Mouse (Mus musculus): ENCODE measurements around the gene Snu13. TPM values are rescaled to one million over a fixed set of nuclear protein-coding genes. Genes with fewer than 3 reads are reported as not detected.

The Snu13 gene
- polyA plus RNA-seq, 1 experiment from 2014 or later: 130 TPM

DNA sequence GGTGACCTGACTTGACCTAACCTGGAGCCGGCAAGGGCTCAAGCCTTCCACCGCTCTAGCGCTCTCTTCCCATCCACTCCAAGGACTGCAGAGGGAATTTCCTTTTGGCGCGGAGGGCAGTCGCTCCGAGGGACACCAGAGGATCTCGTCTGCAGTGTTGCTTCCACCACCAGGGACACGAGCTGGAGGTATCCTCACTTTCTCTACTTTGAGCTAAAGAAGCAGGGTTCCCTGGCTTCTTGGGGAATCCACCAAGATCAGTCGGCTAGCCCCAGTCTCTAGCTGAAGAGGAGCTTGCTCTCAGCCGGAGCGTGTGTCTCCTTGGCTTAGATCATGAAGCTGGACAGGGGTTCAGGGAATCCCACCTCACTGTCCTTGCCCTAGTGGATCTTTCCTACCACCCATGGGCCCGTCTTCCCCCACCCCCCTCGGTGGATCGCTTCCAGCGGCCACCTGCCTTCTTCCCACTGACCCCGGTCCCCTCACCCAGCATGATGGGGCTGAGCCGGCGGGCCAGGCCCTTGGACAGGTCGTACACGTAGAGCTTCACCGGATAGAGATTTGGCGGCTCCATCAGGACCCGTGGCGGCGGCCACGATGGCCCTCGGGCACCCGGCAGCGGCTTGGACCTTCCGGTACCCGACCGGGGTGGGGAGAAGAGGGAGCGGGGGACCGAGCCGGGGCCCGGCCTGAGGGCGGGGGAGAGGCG, 31.9 kb downstream of the Snu13 start:
- no peak for ATAC-seq (ENCODE audit: low FRiP score, low TSS enrichment)

DNA sequence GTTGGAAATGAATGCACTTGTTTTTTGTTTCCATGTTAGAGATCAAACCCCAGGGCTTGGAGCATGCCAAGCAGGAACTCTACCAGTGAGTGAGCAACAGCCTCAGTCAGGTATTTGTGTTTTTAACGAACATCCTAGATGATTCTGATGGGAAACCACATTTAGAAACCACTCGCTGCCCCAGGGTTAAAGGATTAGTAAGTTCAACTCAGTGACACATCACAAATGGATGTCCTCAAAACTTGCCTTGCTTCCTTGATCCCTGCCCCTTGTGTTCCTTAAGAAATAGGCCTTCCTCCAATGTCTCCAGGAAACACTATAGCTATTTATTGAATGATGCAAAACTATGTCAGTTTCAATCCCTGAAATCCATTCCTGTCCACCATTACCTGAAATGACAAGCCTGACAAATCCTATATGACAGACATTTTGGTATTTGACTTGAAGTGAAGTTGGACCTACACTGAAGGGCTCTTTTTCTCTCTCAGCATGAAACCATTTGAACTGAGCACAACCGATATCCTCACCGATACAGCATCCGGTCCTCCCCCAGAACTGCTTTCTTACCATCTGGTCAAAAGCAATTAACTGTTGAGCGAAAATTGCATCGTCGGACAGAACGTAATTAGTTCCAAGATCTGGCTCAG, 32.5 kb downstream of the Snu13 start:
- no peaks in the 10 kb centered on the region for H3K9me3 ChIP-seq (ENCODE audit: control insufficient read depth, low read length)
- H3K27ac ChIP-seq (replicated peaks): peak overlapping the region; percentile 75; the same call in 1 of the 2 replicates
- no peak for ATAC-seq (ENCODE audit: low FRiP score, low TSS enrichment)
- DNase-seq (ENCODE audit: low spot score): no peak
- peak overlapping the region; percentile 73 for H3K9ac ChIP-seq (ENCODE audit: low read length)
- peaks cover 2% of the 10 kb centered on the region; the same call in 1 of the 2 replicates for H3K36me3 ChIP-seq (ENCODE audit: control insufficient read depth, insufficient read depth, low read length)
- peak overlapping the region; percentile 98 for H3K4me2 ChIP-seq (replicated peaks; ENCODE audit: low read depth)
- H3K4me3 ChIP-seq (ENCODE audit: low read depth, low read length): peak overlapping the region; percentile 86
- TF ChIP-seq EP300 (optimal IDR thresholded peaks at IDR 0.05) (no peak), CTCF (IDR thresholded peaks at IDR 0.05; ENCODE audit: low read depth) (no peak)
- WGBS: 18% methylated on average over 9 of the region's 9 CpGs
- no peaks in the 10 kb centered on the region for H3K27me3 ChIP-seq (ENCODE audit: control insufficient read depth, insufficient read depth, low read length)
- 0 out of 2 replicates have a peak, but pooled peaks cover 4% of the 10 kb centered on the region for H3K4me1 ChIP-seq (replicated peaks; ENCODE audit: control insufficient read depth, insufficient read depth)

More for the DNA sequence above, 31.9 kb downstream of the Snu13 start:
- H3K27me3 ChIP-seq (ENCODE audit: control insufficient read depth, insufficient read depth, low read length): no peaks in the 10 kb centered on the region
- DNase-seq (ENCODE audit: low spot score): peak; percentile 39
- H3K36me3 ChIP-seq (ENCODE audit: control insufficient read depth, insufficient read depth, low read length): peaks cover 2% of the 10 kb centered on the region; the same call in 1 of the 2 replicates
- H3K4me2 ChIP-seq (replicated peaks; ENCODE audit: low read depth): peak overlapping the region; percentile 98
- peak overlapping the region; percentile 73 for H3K9ac ChIP-seq (ENCODE audit: low read length)
- no peaks in the 10 kb centered on the region for H3K9me3 ChIP-seq (ENCODE audit: control insufficient read depth, low read length)
- under 1% methylated on average over 39 of the region's 39 CpGs for WGBS
- 0 out of 2 replicates have a peak, but pooled peaks cover 4% of the 10 kb centered on the region for H3K4me1 ChIP-seq (replicated peaks; ENCODE audit: control insufficient read depth, insufficient read depth)
- peak overlapping the region; percentile 75 for H3K27ac ChIP-seq (replicated peaks)
- peak overlapping the region; percentile 86 for H3K4me3 ChIP-seq (ENCODE audit: low read depth, low read length)
- TF ChIP-seq EP300 (optimal IDR thresholded peaks at IDR 0.05): no peak
- TF ChIP-seq CTCF (IDR thresholded peaks at IDR 0.05; ENCODE audit: low read depth): peak; percentile 23; the same call in 1 of the 2 replicates

DNA sequence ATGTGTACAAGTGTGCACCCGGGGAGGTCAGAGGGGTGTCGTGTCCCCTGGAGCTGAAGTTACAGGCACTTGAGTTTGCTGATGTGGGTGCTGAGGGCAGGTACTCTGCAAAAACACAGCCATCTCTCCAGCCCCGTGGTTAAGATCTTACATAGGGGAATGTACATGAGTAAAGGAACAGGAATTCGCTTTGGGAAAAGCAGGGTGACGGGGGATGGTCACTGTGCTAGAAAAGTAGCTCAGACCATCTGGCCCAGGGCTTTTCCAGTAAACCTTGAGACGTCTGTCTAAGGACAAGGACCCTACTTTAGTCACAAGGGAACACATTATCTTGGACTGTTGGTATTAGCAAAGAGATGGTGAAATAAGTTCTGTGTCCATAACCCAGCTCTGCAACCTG, 35.5 kb downstream of the Snu13 start:
- Histone ChIP-seq H3K9me3 (ENCODE audit: control insufficient read depth, low read length) (no peaks in the 10 kb centered on the region), H3K4me2 (replicated peaks; ENCODE audit: low read depth) (no peak overlapping the region), H3K4me3 (ENCODE audit: low read depth, low read length) (no peak overlapping the region), H3K9ac (ENCODE audit: low read length) (no peak overlapping the region), H3K27ac (replicated peaks) (no peak overlapping the region), H3K27me3 (ENCODE audit: control insufficient read depth, insufficient read depth, low read length) (no peaks in the 10 kb centered on the region), H3K4me1 (replicated peaks; ENCODE audit: control insufficient read depth, insufficient read depth) (0 out of 2 replicates have a peak, but pooled peaks cover 4% of the 10 kb centered on the region), H3K36me3 (ENCODE audit: control insufficient read depth, insufficient read depth, low read length) (no peaks in the 10 kb centered on the region)
- no peak for DNase-seq (ENCODE audit: low spot score)
- no peak for ATAC-seq (ENCODE audit: low FRiP score, low TSS enrichment)
- TF ChIP-seq EP300 (optimal IDR thresholded peaks at IDR 0.05) (no peak), CTCF (IDR thresholded peaks at IDR 0.05; ENCODE audit: low read depth) (no peak)
- WGBS: 74% methylated on average over 6 of the region's 6 CpGs

DNA sequence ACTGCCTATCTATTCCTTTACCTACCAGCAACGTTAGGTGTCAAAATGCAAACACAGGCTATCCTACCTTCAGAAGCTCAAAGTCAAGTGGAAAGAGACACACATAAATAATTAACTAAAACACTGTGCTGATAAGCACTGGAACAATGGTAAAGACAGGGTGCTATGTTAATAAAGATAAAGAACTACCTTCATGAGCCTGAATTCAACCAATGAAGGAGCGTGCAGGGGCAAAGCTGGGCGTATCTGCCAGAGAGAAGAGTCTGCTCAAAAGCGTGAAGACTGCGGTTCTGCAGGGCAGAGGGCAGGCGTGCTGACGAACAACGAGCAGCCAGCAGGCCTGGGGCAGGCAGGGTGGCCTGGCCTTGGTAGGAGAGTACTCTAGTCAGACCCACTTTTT, 43.1 kb downstream of the Snu13 start:
- no peaks in the 10 kb centered on the region for H3K9me3 ChIP-seq (ENCODE audit: control insufficient read depth, low read length)
- TF ChIP-seq EP300 (optimal IDR thresholded peaks at IDR 0.05): no peak
- no peak for TF ChIP-seq CTCF (IDR thresholded peaks at IDR 0.05; ENCODE audit: low read depth)
- no peak overlapping the region for H3K4me2 ChIP-seq (replicated peaks; ENCODE audit: low read depth)
- no peak overlapping the region for H3K9ac ChIP-seq (ENCODE audit: low read length)
- ATAC-seq (ENCODE audit: low FRiP score, low TSS enrichment) (no peak), DNase-seq (ENCODE audit: low spot score) (no peak)
- H3K27ac ChIP-seq (replicated peaks): no peak overlapping the region
- H3K4me1 ChIP-seq (replicated peaks; ENCODE audit: control insufficient read depth, insufficient read depth): no peaks in the 10 kb centered on the region
- H3K27me3 ChIP-seq (ENCODE audit: control insufficient read depth, insufficient read depth, low read length): no peaks in the 10 kb centered on the region
- 0 out of 2 replicates have a peak, but pooled peaks cover 3% of the 10 kb centered on the region for H3K36me3 ChIP-seq (ENCODE audit: control insufficient read depth, insufficient read depth, low read length)
- H3K4me3 ChIP-seq (ENCODE audit: low read depth, low read length): no peak overlapping the region
- WGBS: 69% methylated on average over 8 of the region's 8 CpGs

DNA sequence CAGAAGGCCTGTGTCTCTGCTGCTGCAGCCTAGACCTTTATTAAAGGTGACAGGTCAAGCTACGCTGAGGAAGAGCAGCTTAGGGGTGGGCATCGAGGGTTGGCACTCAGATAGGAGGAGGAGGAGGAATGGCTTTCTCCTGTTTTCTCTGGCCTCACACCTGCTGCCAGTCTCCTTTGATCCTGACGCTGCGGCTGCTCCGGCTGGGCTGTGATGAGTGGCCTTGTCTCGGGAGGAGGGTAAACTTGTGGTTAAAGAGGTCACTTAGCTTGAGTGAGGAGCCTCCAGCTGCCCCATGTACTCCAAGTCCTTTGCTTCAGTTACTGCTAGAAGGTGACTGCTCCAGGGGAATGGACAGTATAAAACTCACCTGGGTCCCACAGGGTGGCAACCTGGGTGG, 53.4 kb downstream of the Snu13 start:
- DNase-seq (ENCODE audit: low spot score) (no peak), ATAC-seq (ENCODE audit: low FRiP score, low TSS enrichment) (no peak)
- H3K9ac ChIP-seq (ENCODE audit: low read length): no peak overlapping the region
- no peaks in the 10 kb centered on the region for H3K27me3 ChIP-seq (ENCODE audit: control insufficient read depth, insufficient read depth, low read length)
- no peak for TF ChIP-seq EP300 (optimal IDR thresholded peaks at IDR 0.05)
- no peak for TF ChIP-seq CTCF (IDR thresholded peaks at IDR 0.05; ENCODE audit: low read depth)
- WGBS: 62% methylated on average over 6 of the region's 6 CpGs
- no peak overlapping the region for H3K4me3 ChIP-seq (ENCODE audit: low read depth, low read length)
- H3K4me1 ChIP-seq (replicated peaks; ENCODE audit: control insufficient read depth, insufficient read depth): no peaks in the 10 kb centered on the region
- no peak overlapping the region for H3K27ac ChIP-seq (replicated peaks)
- H3K36me3 ChIP-seq (ENCODE audit: control insufficient read depth, insufficient read depth, low read length): peaks cover 3% of the 10 kb centered on the region; the same call in 1 of the 2 replicates
- H3K4me2 ChIP-seq (replicated peaks; ENCODE audit: low read depth): no peak overlapping the region
- H3K9me3 ChIP-seq (ENCODE audit: control insufficient read depth, low read length): no peaks in the 10 kb centered on the region

DNA sequence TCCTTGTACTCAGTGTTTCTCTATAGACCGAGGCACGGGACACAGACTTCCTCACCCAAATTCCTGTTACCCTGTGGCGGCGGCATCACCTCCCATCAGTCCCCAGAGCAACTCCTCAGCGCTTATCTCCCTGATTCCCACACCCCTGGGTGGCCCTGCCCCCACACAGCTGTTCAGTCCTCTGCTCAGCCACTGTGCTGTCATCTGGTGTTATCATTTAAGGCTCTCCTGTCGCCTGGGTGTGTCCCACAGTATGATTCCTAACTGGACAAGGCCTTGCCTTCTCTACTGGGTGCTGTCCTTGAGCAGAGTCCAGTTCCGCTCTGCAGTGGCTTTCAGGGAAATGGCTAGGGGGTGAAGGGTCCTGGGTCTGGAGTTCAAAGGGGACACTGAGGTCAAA, 56.8 kb downstream of the Snu13 start:
- Histone ChIP-seq H3K4me3 (ENCODE audit: low read depth, low read length) (no peak overlapping the region), H3K9ac (ENCODE audit: low read length) (no peak overlapping the region), H3K9me3 (ENCODE audit: control insufficient read depth, low read length) (no peaks in the 10 kb centered on the region), H3K4me1 (replicated peaks; ENCODE audit: control insufficient read depth, insufficient read depth) (no peaks in the 10 kb centered on the region), H3K36me3 (ENCODE audit: control insufficient read depth, insufficient read depth, low read length) (peaks cover 3% of the 10 kb centered on the region; the same call in 1 of the 2 replicates), H3K27ac (replicated peaks) (no peak overlapping the region), H3K4me2 (replicated peaks; ENCODE audit: low read depth) (no peak overlapping the region), H3K27me3 (ENCODE audit: control insufficient read depth, insufficient read depth, low read length) (no peaks in the 10 kb centered on the region)
- DNase-seq (ENCODE audit: low spot score) (no peak), ATAC-seq (ENCODE audit: low FRiP score, low TSS enrichment) (0 out of 2 replicates have a peak, but pooled peaks have one; percentile 16)
- TF ChIP-seq EP300 (optimal IDR thresholded peaks at IDR 0.05) (no peak), CTCF (IDR thresholded peaks at IDR 0.05; ENCODE audit: low read depth) (no peak)
- 51% methylated on average over 7 of the region's 7 CpGs for WGBS

Other genes starting within 250 kb of the Snu13 start
- gene Tef, start 245.2 kb downstream of the Snu13 start, polyA plus RNA-seq (2015; fragmentation: Nextera tagmentation; extraction: Ambion mirVana): 17.1 and 21.2 TPM in 2 replicates
- gene Tob2, start 188.8 kb downstream of the Snu13 start, polyA plus RNA-seq (2015; fragmentation: Nextera tagmentation; extraction: Ambion mirVana): 18.8 and 20.5 TPM in 2 replicates
- 75.8 and 77.0 TPM in 2 replicates for gene Phf5a, start 175.7 kb downstream of the Snu13 start, polyA plus RNA-seq (2015; fragmentation: Nextera tagmentation; extraction: Ambion mirVana)
- 130 and 141 TPM in 2 replicates for gene Aco2, start 175.3 kb downstream of the Snu13 start, polyA plus RNA-seq (2015; fragmentation: Nextera tagmentation; extraction: Ambion mirVana)
- 65.6 and 66.4 TPM in 2 replicates for gene Polr3h, start 121.4 kb downstream of the Snu13 start, polyA plus RNA-seq (2015; fragmentation: Nextera tagmentation; extraction: Ambion mirVana)
- 9.5 and 9.7 TPM in 2 replicates for gene Csdc2, start 110.8 kb downstream of the Snu13 start, polyA plus RNA-seq (2015; fragmentation: Nextera tagmentation; extraction: Ambion mirVana)
- 32.2 and 35.8 TPM in 2 replicates for gene Pmm1, start 86.7 kb downstream of the Snu13 start, polyA plus RNA-seq (2015; fragmentation: Nextera tagmentation; extraction: Ambion mirVana)
- gene 1700029P11Rik, start 67.1 kb downstream of the Snu13 start, polyA plus RNA-seq (2015; fragmentation: Nextera tagmentation; extraction: Ambion mirVana): not detected in 2 replicates
- gene Xrcc6, start 59.8 kb downstream of the Snu13 start, polyA plus RNA-seq (2015; fragmentation: Nextera tagmentation; extraction: Ambion mirVana): 30.4 and 31.2 TPM in 2 replicates
- 20.8 and 22.8 TPM in 2 replicates for gene Desi1, start 13.7 kb downstream of the Snu13 start, polyA plus RNA-seq (2015; fragmentation: Nextera tagmentation; extraction: Ambion mirVana)
- gene 4930407I10Rik, start 11.6 kb upstream of the Snu13 start, polyA plus RNA-seq (2015; fragmentation: Nextera tagmentation; extraction: Ambion mirVana): 0.04 TPM in 1 of 2 replicates, not detected in the other
- gene Mei1, start 22.4 kb upstream of the Snu13 start, polyA plus RNA-seq (2015; fragmentation: Nextera tagmentation; extraction: Ambion mirVana): 0.02 and 0.04 TPM in 2 replicates
- 8.2 and 8.5 TPM in 2 replicates for gene Ccdc134, start 80.3 kb upstream of the Snu13 start, polyA plus RNA-seq (2015; fragmentation: Nextera tagmentation; extraction: Ambion mirVana)
- gene Srebf2, start 99.6 kb upstream of the Snu13 start, polyA plus RNA-seq (2015; fragmentation: Nextera tagmentation; extraction: Ambion mirVana): 119 and 127 TPM in 2 replicates
- gene Shisa8, start 165.2 kb upstream of the Snu13 start, polyA plus RNA-seq (2015; fragmentation: Nextera tagmentation; extraction: Ambion mirVana): 0.06 and 0.23 TPM in 2 replicates
- gene Tnfrsf13c, start 176.8 kb upstream of the Snu13 start, polyA plus RNA-seq (2015; fragmentation: Nextera tagmentation; extraction: Ambion mirVana): not detected in 2 replicates
- 24.0 and 27.0 TPM in 2 replicates for gene Cenpm, start 197.2 kb upstream of the Snu13 start, polyA plus RNA-seq (2015; fragmentation: Nextera tagmentation; extraction: Ambion mirVana)
- 0.23 and 0.24 TPM in 2 replicates for gene 1500009C09Rik, start 204.8 kb upstream of the Snu13 start, polyA plus RNA-seq (2015; fragmentation: Nextera tagmentation; extraction: Ambion mirVana)
- 2.1 and 2.9 TPM in 2 replicates for gene Sept3, start 227.3 kb upstream of the Snu13 start, polyA plus RNA-seq (2015; fragmentation: Nextera tagmentation; extraction: Ambion mirVana)

Data from stomach, postnatal 0 days (tissue).